ENCODE assay signal across 9 mouse cellular contexts in the genomic region with DNA sequence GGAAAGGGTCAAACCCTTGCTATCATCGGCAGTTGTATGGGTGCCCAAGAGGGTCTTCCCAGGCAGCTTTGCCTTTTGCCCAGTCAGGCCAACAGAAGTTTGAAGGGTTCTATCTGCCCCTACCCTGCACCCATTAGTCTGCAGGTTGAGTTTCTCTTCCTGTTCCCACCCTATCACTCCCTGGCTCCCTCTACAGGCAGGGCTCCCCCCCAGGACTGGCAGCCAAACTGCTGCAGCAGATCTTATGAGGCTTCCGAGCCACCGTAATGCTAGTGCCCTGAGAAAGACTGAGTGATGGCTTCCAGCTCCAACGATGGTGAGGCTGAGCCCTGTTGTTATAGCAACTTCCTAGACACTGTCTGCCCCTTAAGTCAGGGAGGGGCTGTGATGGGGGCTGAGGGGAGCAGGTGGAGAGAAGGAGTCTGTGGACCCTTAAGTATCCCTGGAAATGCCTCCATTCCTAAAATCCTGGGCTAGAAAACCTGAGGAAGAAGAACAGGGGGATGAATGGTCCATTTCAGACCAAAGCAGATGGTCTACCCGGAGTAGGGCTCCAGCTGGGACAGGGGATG. TPM values are rescaled to one million over a fixed set of nuclear protein-coding genes. Genes with fewer than 3 reads are reported as not detected.
DNase-seq lines count a peak whose midpoint lies in the region; ATAC-seq and TF ChIP-seq lines count a peak whose summit lies in the region.
"Had no signal": no experiment of that assay in that cellular context is flagged by ENCODE, and none has a peak within 500 bp of the region (broad histone marks: within the 10 kb centered on the region; RNA-seq: fewer than 3 reads in every experiment).

No protein-coding gene starts in this region.

- H3K4me3 ChIP-seq in heart, postnatal 0 days (ENCODE audit: low read depth, low read length): no peak overlapping the region
- no peak overlapping the region for H3K4me3 ChIP-seq in heart, embryonic 11.5 days (ENCODE audit: low read depth, low read length)
- H3K4me3 ChIP-seq in megakaryocyte, embryonic 14.5 days (replicated peaks): peak overlapping the region; percentile 81
- peak overlapping the region; percentile 48; the same call in 1 of the 2 replicates for H3K4me3 ChIP-seq in brown adipose tissue, adult 24 weeks (ENCODE audit: insufficient read depth, low read depth, low read length)
- H3K4me3 ChIP-seq in liver, postnatal 0 days (ENCODE audit: low read depth, low read length): no peak overlapping the region
- H3K4me3 ChIP-seq: forebrain, embryonic 12.5 days; hindbrain, embryonic 15.5 days had no signal

- DNase-seq in heart, postnatal 0 days (ENCODE audit: low spot score): no peak
- peak; percentile 26 for DNase-seq in liver, postnatal 0 days
- no peak for DNase-seq in natural killer cell, adult 2 months (ENCODE audit: low spot score in 2 of 2)

- no peaks in the 10 kb centered on the region for H3K9me3 ChIP-seq in heart, postnatal 0 days (replicated peaks; ENCODE audit: control insufficient read depth, low read length)
- no peaks in the 10 kb centered on the region for H3K9me3 ChIP-seq in heart, embryonic 11.5 days (replicated peaks; ENCODE audit: control insufficient read depth, low read length)
- no peaks in the 10 kb centered on the region for H3K9me3 ChIP-seq in megakaryocyte, embryonic 14.5 days
- H3K9me3 ChIP-seq in liver, postnatal 0 days (ENCODE audit: low read length): no peaks in the 10 kb centered on the region
- H3K9me3 ChIP-seq: forebrain, embryonic 12.5 days; hindbrain, embryonic 15.5 days had no signal

- no peaks in the 10 kb centered on the region for H3K27me3 ChIP-seq in heart, postnatal 0 days (ENCODE audit: control insufficient read depth, insufficient read depth, low read length)
- H3K27me3 ChIP-seq in heart, embryonic 11.5 days (ENCODE audit: control insufficient read depth, insufficient read depth, low read length): no peaks in the 10 kb centered on the region
- no peaks in the 10 kb centered on the region for H3K27me3 ChIP-seq in megakaryocyte, embryonic 14.5 days (replicated peaks)
- H3K27me3 ChIP-seq in liver, postnatal 0 days (ENCODE audit: insufficient read depth, low read length): no peaks in the 10 kb centered on the region
- H3K27me3 ChIP-seq: forebrain, embryonic 12.5 days; hindbrain, embryonic 15.5 days had no signal

- H3K4me2 ChIP-seq in heart, postnatal 0 days (ENCODE audit: low read depth, low read length): peak overlapping the region; percentile 44; the same call in 1 of the 2 replicates
- H3K4me2 ChIP-seq in heart, embryonic 11.5 days: no peak overlapping the region
- peak overlapping the region; percentile 22; the same call in 1 of the 2 replicates for H3K4me2 ChIP-seq in liver, postnatal 0 days (ENCODE audit: low read depth, low read length)
- H3K4me2 ChIP-seq: forebrain, embryonic 12.5 days had no signal

- 0 out of 2 replicates have a peak overlapping the region, but pooled peaks have one; percentile 23 for H3K9ac ChIP-seq in heart, postnatal 0 days (replicated peaks; ENCODE audit: low read depth, low read length)
- no peak overlapping the region for H3K9ac ChIP-seq in heart, embryonic 11.5 days (ENCODE audit: low read depth, low read length)
- H3K9ac ChIP-seq in liver, postnatal 0 days (replicated peaks): no peak overlapping the region
- H3K9ac ChIP-seq: forebrain, embryonic 12.5 days; hindbrain, embryonic 15.5 days had no signal

- peaks cover 60% of the 10 kb centered on the region for H3K4me1 ChIP-seq in heart, postnatal 0 days (ENCODE audit: control insufficient read depth, insufficient read depth)
- H3K4me1 ChIP-seq in heart, embryonic 11.5 days (ENCODE audit: control insufficient read depth, insufficient read depth, low read length): peaks cover 55% of the 10 kb centered on the region
- H3K4me1 ChIP-seq in megakaryocyte, embryonic 14.5 days: peaks cover 85% of the 10 kb centered on the region
- peaks cover 29% of the 10 kb centered on the region for H3K4me1 ChIP-seq in brown adipose tissue, adult 24 weeks (ENCODE audit: control insufficient read depth, insufficient read depth, insufficient read length, low read length)
- peaks cover 32% of the 10 kb centered on the region for H3K4me1 ChIP-seq in liver, postnatal 0 days (ENCODE audit: insufficient read depth)

- TF ChIP-seq CTCF in heart, postnatal 0 days (IDR thresholded peaks at IDR 0.05; ENCODE audit: low read depth): peak; percentile 33; the same call in 1 of the 2 replicates
- peak; percentile 50 for TF ChIP-seq CTCF in liver, postnatal 0 days (IDR thresholded peaks at IDR 0.05; ENCODE audit: low read depth)

- ATAC-seq in heart, postnatal 0 days (ENCODE audit: insufficient read depth, low read depth): no peak
- no peak for ATAC-seq in heart, embryonic 11.5 days (replicated peaks; ENCODE audit: insufficient number of reproducible peaks, low FRiP score, low TSS enrichment)
- ATAC-seq in megakaryocyte, adult 5-6 weeks (ENCODE audit: poor library complexity, severe bottlenecking): no peak
- ATAC-seq in liver, postnatal 0 days: no peak

- no peak for TF ChIP-seq EP300 in heart, postnatal 0 days (IDR thresholded peaks at IDR 0.05; ENCODE audit: low read depth)
- no peak for TF ChIP-seq EP300 in liver, postnatal 0 days (IDR thresholded peaks at IDR 0.05; ENCODE audit: low read depth)

- H3K27ac ChIP-seq in heart, postnatal 0 days (ENCODE audit: low read depth): peak overlapping the region; percentile 97
- H3K27ac ChIP-seq in heart, embryonic 11.5 days (ENCODE audit: low read depth, low read length): no peak overlapping the region; the same call in 1 of the 2 replicates
- peak overlapping the region; percentile 80 for H3K27ac ChIP-seq in brown adipose tissue, adult 24 weeks (replicated peaks; ENCODE audit: low read depth, low read length)
- no peak overlapping the region for H3K27ac ChIP-seq in liver, postnatal 0 days (ENCODE audit: low read depth)
- H3K27ac ChIP-seq: forebrain, embryonic 12.5 days; hindbrain, embryonic 15.5 days had no signal

- WGBS in heart, postnatal 0 days: 80% methylated on average over 5 of the region's 5 CpGs
- 85% methylated on average over 5 of the region's 5 CpGs for whole genome bisulfite sequencing in heart, embryonic 11.5 days (ENCODE audit: insufficient replicate concordance)
- 80% methylated on average over 5 of the region's 5 CpGs for WGBS in liver, postnatal 0 days (ENCODE audit: insufficient replicate concordance)

- H3K36me3 ChIP-seq in heart, postnatal 0 days (replicated peaks; ENCODE audit: control insufficient read depth, insufficient read depth, low read length): peaks cover 12% of the 10 kb centered on the region
- peaks cover 12% of the 10 kb centered on the region for H3K36me3 ChIP-seq in heart, embryonic 11.5 days (ENCODE audit: control insufficient read depth, insufficient read depth, low read length)
- peaks cover 50% of the 10 kb centered on the region for H3K36me3 ChIP-seq in megakaryocyte, embryonic 14.5 days (replicated peaks; ENCODE audit: low read length)
- H3K36me3 ChIP-seq in liver, postnatal 0 days (replicated peaks; ENCODE audit: insufficient read depth, low read length): peaks cover 8% of the 10 kb centered on the region

RNA-seq across cellular contexts. Expression of a gene that starts 4.1 kb away (rescaled TPM):
- total RNA-seq in heart, postnatal 0 days (2014; rRNA removed; ENCODE audit: low replicate concordance): 246 and 345 TPM in 2 replicates
- 305 and 312 TPM in 2 replicates for polyA plus RNA-seq in heart, postnatal 0 days (2015; fragmentation: Nextera tagmentation; extraction: Ambion mirVana)
- polyA plus RNA-seq in heart, embryonic 11.5 days (2014; fragmentation: Nextera tagmentation; extraction: Ambion mirVana): 136 and 139 TPM in 2 replicates
- 25.3 and 30.8 TPM in 2 replicates for polyA plus RNA-seq in megakaryocyte, embryonic 14.5 days (2012; ENCODE audit: insufficient read depth, low replicate concordance)
- total RNA-seq in megakaryocyte, adult 5-6 weeks (2015): 19.6 and 21.6 TPM in 2 replicates
- 17.7 and 17.9 TPM in 2 replicates for total RNA-seq in megakaryocyte, adult 5-6 weeks (2017)
- polyA plus RNA-seq in brown adipose tissue, adult 24 weeks (2012; ENCODE audit: insufficient read depth, insufficient read length, missing spikeins): 270 and 332 TPM in 2 replicates
- 28.2 and 33.9 TPM in 2 replicates for polyA plus RNA-seq in liver, postnatal 0 days (2015; fragmentation: Nextera tagmentation; extraction: Ambion mirVana)

RNA-seq across cellular contexts. Expression of a gene that starts 20.6 kb away (rescaled TPM):
- 46.3 and 52.0 TPM in 2 replicates for total RNA-seq in heart, postnatal 0 days (2014; rRNA removed; ENCODE audit: low replicate concordance)
- 3.6 and 3.7 TPM in 2 replicates for polyA plus RNA-seq in heart, postnatal 0 days (2015; fragmentation: Nextera tagmentation; extraction: Ambion mirVana)
- 8.1 and 10.1 TPM in 2 replicates for polyA plus RNA-seq in heart, embryonic 11.5 days (2014; fragmentation: Nextera tagmentation; extraction: Ambion mirVana)
- polyA plus RNA-seq in megakaryocyte, embryonic 14.5 days (2012; ENCODE audit: insufficient read depth, low replicate concordance): 72.0 and 104 TPM in 2 replicates
- total RNA-seq in megakaryocyte, adult 5-6 weeks (2015): 63.0 and 69.1 TPM in 2 replicates
- total RNA-seq in megakaryocyte, adult 5-6 weeks (2017): 46.6 and 48.4 TPM in 2 replicates
- 12.0 and 12.4 TPM in 2 replicates for polyA plus RNA-seq in brown adipose tissue, adult 24 weeks (2012; ENCODE audit: insufficient read depth, insufficient read length, missing spikeins)
- polyA plus RNA-seq in liver, postnatal 0 days (2015; fragmentation: Nextera tagmentation; extraction: Ambion mirVana): 3.5 and 3.8 TPM in 2 replicates

RNA-seq across cellular contexts. Expression of a gene that starts 21.6 kb away (rescaled TPM):
- 109 and 155 TPM in 2 replicates for total RNA-seq in heart, postnatal 0 days (2014; rRNA removed; ENCODE audit: low replicate concordance)
- polyA plus RNA-seq in heart, postnatal 0 days (2015; fragmentation: Nextera tagmentation; extraction: Ambion mirVana): 19.2 and 21.5 TPM in 2 replicates
- 69.4 and 72.2 TPM in 2 replicates for polyA plus RNA-seq in heart, embryonic 11.5 days (2014; fragmentation: Nextera tagmentation; extraction: Ambion mirVana)
- 38.1 and 95.4 TPM in 2 replicates for polyA plus RNA-seq in megakaryocyte, embryonic 14.5 days (2012; ENCODE audit: insufficient read depth, low replicate concordance)
- total RNA-seq in megakaryocyte, adult 5-6 weeks (2015): 87.3 and 95.0 TPM in 2 replicates
- 68.5 and 71.1 TPM in 2 replicates for total RNA-seq in megakaryocyte, adult 5-6 weeks (2017)
- 3.3 and 3.8 TPM in 2 replicates for polyA plus RNA-seq in brown adipose tissue, adult 24 weeks (2012; ENCODE audit: insufficient read depth, insufficient read length, missing spikeins)
- 50.6 and 55.4 TPM in 2 replicates for polyA plus RNA-seq in liver, postnatal 0 days (2015; fragmentation: Nextera tagmentation; extraction: Ambion mirVana)

RNA-seq across cellular contexts. Expression of a gene that starts 21.9 kb away (rescaled TPM):
- total RNA-seq in heart, postnatal 0 days (2014; rRNA removed; ENCODE audit: low replicate concordance): 0.08 and 1.3 TPM in 2 replicates
- polyA plus RNA-seq in heart, postnatal 0 days (2015; fragmentation: Nextera tagmentation; extraction: Ambion mirVana): 0.41 and 0.42 TPM in 2 replicates
- polyA plus RNA-seq in heart, embryonic 11.5 days (2014; fragmentation: Nextera tagmentation; extraction: Ambion mirVana): 0.58 and 0.76 TPM in 2 replicates
- polyA plus RNA-seq in megakaryocyte, embryonic 14.5 days (2012; ENCODE audit: insufficient read depth, low replicate concordance): not detected in 2 replicates
- total RNA-seq in megakaryocyte, adult 5-6 weeks (2015): 0.09 and 0.31 TPM in 2 replicates
- total RNA-seq in megakaryocyte, adult 5-6 weeks (2017): 0.40 and 0.94 TPM in 2 replicates
- 0.79 and 0.99 TPM in 2 replicates for polyA plus RNA-seq in brown adipose tissue, adult 24 weeks (2012; ENCODE audit: insufficient read depth, insufficient read length, missing spikeins)
- 0.14 and 0.29 TPM in 2 replicates for polyA plus RNA-seq in liver, postnatal 0 days (2015; fragmentation: Nextera tagmentation; extraction: Ambion mirVana)

RNA-seq across cellular contexts. Expression of a gene that starts 24.4 kb away (rescaled TPM):
- total RNA-seq in heart, postnatal 0 days (2014; rRNA removed; ENCODE audit: low replicate concordance): not detected in 2 replicates
- 0.96 and 1.3 TPM in 2 replicates for polyA plus RNA-seq in heart, postnatal 0 days (2015; fragmentation: Nextera tagmentation; extraction: Ambion mirVana)
- polyA plus RNA-seq in heart, embryonic 11.5 days (2014; fragmentation: Nextera tagmentation; extraction: Ambion mirVana): 0.42 and 0.52 TPM in 2 replicates
- polyA plus RNA-seq in megakaryocyte, embryonic 14.5 days (2012; ENCODE audit: insufficient read depth, low replicate concordance): 0.75 and 2.7 TPM in 2 replicates
- total RNA-seq in megakaryocyte, adult 5-6 weeks (2015): 0.16 TPM in 1 of 2 replicates, not detected in the other
- total RNA-seq in megakaryocyte, adult 5-6 weeks (2017): 0.41 TPM in 1 of 2 replicates, not detected in the other
- not detected in 2 replicates for polyA plus RNA-seq in brown adipose tissue, adult 24 weeks (2012; ENCODE audit: insufficient read depth, insufficient read length, missing spikeins)
- polyA plus RNA-seq in liver, postnatal 0 days (2015; fragmentation: Nextera tagmentation; extraction: Ambion mirVana): 0.87 and 0.99 TPM in 2 replicates

Comparison
In these comparisons a context has a peak if more than half of its experiments do, and no peak if none do; other contexts are left out.
1. H3K27ac ChIP-seq: peak in heart, postnatal 0 days (single experiment) and brown adipose tissue, adult 24 weeks (single experiment); none in heart, embryonic 11.5 days (single experiment) and liver, postnatal 0 days (single experiment).
2. H3K4me3 ChIP-seq: peak in megakaryocyte, embryonic 14.5 days (single experiment) and brown adipose tissue, adult 24 weeks (single experiment); none in heart, postnatal 0 days (single experiment), heart, embryonic 11.5 days (single experiment) and liver, postnatal 0 days (single experiment).